Mouse (Mus musculus) liver, embryonic 14.5 days (tissue): ENCODE results near the gene Msmb. TPM values are rescaled to one million over a fixed set of nuclear protein-coding genes. Genes with fewer than 3 reads are reported as not detected.
"Not testable (repeated sequence)": the region's sequence is repeated elsewhere in the genome, so short reads cannot be mapped to it uniquely, and the experiment has no call there.

ENCODE experiments used
- ATAC-seq: fragments of 200-750 bp; cut with Nextera tagmentation; 2 replicates; pipeline ENCODE4 v1.8.0; 2017; ENCODE audit warnings: moderate number of reproducible peaks, mild to moderate bottlenecking, moderate library complexity; ENCODE audit not compliant: insufficient read depth
- DNase-seq, 3 experiments: peaks; one replicate each; pipeline ENCODE4 v3.0.0-alpha.2; 2012 to 2013; ENCODE audit warnings: low read depth in 3 of 3, low spot score in 3 of 3
- H3K27ac ChIP-seq: fragments of 300-500 bp; sonication (generic); 2 replicates; pipeline ENCODE4 v1.5.1; 2014; ENCODE audit warnings: moderate library complexity, mild to moderate bottlenecking, control low read depth, inconsistent platforms
- H3K27me3 ChIP-seq: fragments of 300-500 bp; sonication (generic); 2 replicates; pipeline ENCODE4 v1.6.1; 2014; ENCODE audit warnings: mild to moderate bottlenecking, low read length, moderate library complexity; ENCODE audit not compliant: control insufficient read depth, insufficient read depth
- H3K36me3 ChIP-seq: fragments of 300-500 bp; sonication (generic); replicated peaks from 2 replicates; pipeline ENCODE4 v1.6.1; 2014; ENCODE audit warnings: low read depth; ENCODE audit not compliant: control insufficient read depth, insufficient read depth
- H3K4me1 ChIP-seq, 2 experiments: fragments of 200-500 bp in 1 of 2; fragments of 300-500 bp in 1 of 2; sonication (generic) in 1 of 2; replicated peaks; 2 replicates each; pipeline ENCODE4 v1.6.1; 2012 to 2014; ENCODE audit warnings: antibody characterized with exemption in 1 of 2, inconsistent platforms in 1 of 2, low read length in 1 of 2; ENCODE audit not compliant: control insufficient read depth in 2 of 2, insufficient read depth in 2 of 2
- H3K4me2 ChIP-seq: fragments of 300-500 bp; sonication (generic); 2 replicates; pipeline ENCODE4 v1.6.1; 2014; ENCODE audit warnings: low read depth, mild to moderate bottlenecking, control low read depth, moderate library complexity
- H3K4me3 ChIP-seq, 2 experiments: fragments of 200-500 bp in 1 of 2; fragments of 300-500 bp in 1 of 2; sonication (generic) in 1 of 2; 2 replicates each; pipeline ENCODE4 v1.5.1; 2012 to 2014; ENCODE audit warnings: low read depth in 2 of 2, low read length in 2 of 2, mild to moderate bottlenecking in 2 of 2, control low read depth in 1 of 2, inconsistent platforms in 1 of 2, moderate library complexity in 1 of 2; ENCODE audit not compliant: insufficient read depth in 1 of 2
- H3K9ac ChIP-seq: fragments of 300-500 bp; sonication (generic); replicated peaks from 2 replicates; pipeline ENCODE4 v1.6.1; 2014; ENCODE audit warnings: mild to moderate bottlenecking, control low read depth, moderate library complexity
- H3K9me3 ChIP-seq: fragments of 300-500 bp; sonication (generic); 2 replicates; pipeline ENCODE4 v1.6.1; 2016; ENCODE audit warnings: low read length, mixed read lengths; ENCODE audit not compliant: control insufficient read depth
- CTCF ChIP-seq: IDR thresholded peaks from 2 replicates; pipeline ENCODE4 v1.5.1; 2016; ENCODE audit warnings: antibody characterized with exemption, low read depth, control low read depth
- EP300 ChIP-seq: IDR thresholded peaks from 2 replicates; pipeline ENCODE4 v1.6.1; 2016; ENCODE audit warnings: antibody characterized with exemption, low read depth
- WGBS: fragments of 180-500 bp; shearing (Covaris S2); extraction: QIAGEN DNeasy Blood & Tissue Kit; methylation state at CpG from one replicate; pipeline ENCODE4 v1.1.7; 2014; ENCODE audit not compliant: insufficient replicate concordance; 5-methylcytosine and 5-hydroxymethylcytosine counted together
- polyA plus RNA-seq, 2 experiments: library from polyadenylated mRNA; depleted of rRNA in 1 of 2; stranded (reverse) in 1 of 2; unstranded in 1 of 2; fragments of >200 nt; fragmentation: Nextera tagmentation in 1 of 2; extraction: Ambion mirVana in 1 of 2; gene quantifications; 2 replicates each; pipeline versions ENCODE4 v1.2.1 to v1.2.3; 2012 to 2014

Msmb gene
- polyA plus RNA-seq, 2 experiments, result 0.19 to 0.33 TPM

DNA sequence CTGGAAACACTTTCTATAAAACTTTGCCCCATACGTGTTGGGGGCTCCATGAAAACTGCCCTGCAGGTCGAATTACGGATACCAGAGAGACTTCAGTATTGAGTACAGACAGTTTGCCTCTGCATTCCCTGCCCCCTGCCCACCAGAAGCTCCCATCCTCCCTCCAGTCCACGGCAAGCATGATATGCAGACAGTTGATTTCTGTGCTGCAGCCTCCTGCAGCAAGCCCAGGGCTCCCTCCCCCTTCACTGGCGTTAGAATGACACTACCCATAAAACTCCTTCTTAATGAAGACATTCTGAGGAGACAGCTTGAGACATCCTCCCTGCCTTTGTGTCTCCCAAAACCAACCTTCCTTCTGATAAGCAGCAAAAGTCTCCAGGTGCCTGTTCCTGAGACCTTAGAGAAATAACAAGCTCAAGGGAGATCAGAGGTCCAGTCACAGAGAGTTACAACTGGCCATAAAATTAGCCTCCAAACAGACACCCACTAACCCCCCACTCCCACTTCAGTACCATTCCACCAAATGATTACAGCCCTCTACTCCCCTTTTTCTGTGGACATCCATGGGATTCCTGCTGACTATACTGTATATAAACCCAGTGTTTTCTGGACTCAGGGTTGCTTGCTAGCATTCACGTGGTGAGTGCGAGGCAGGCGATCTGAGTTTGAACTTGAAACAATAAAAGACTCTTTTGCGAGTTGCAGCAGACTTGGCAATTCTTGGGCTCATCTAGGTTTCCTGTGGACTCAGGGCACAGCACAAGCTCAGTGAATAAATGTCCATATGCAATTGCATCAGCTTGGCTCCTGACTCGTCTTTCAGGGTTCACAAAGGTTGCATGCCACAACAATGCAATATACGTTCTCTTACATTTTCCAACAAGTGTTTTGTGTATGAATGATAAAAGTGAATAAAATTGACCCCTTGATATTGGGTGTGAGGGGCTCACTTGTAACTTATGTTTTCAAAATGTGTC lies 20.6 kb upstream of the Msmb start:
- Histone ChIP-seq H3K9ac (no peak overlapping the region), H3K36me3 (no peaks in the 10 kb centered on the region), H3K27ac (no peak overlapping the region), H3K27me3 (no peaks in the 10 kb centered on the region), H3K4me1 (no peaks in the 10 kb centered on the region), H3K9me3 (no peaks in the 10 kb centered on the region), H3K4me2 (no peak overlapping the region), H3K4me3 (no peak overlapping the region)
- ATAC-seq, result no peak
- WGBS, result 63% methylated on average over 11 of the region's 11 CpGs
- TF ChIP-seq CTCF, result no peak
- no peak for TF ChIP-seq EP300
- no peak for DNase-seq

DNA sequence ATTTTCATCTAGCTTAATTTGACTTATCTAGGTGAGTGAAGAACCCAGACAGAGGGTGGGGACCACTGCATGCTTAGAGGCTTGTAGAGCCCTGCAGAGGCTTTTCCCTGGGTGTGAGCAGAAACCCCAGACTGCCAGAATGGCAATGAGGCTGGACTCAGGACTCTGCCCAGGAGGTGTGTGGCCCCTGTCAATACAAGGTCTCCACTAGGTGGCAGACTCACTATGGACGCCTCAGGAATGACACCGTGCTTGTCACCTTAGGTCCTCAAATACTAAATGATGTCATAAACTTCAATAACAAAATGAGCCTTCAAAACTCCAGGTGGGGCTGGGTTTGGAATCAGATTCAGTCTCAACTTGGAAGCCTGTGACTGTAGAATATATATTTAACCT lies 19.9 kb upstream of the Msmb start:
- no peak overlapping the region for H3K4me2 ChIP-seq
- H3K27me3 ChIP-seq, result no peaks in the 10 kb centered on the region
- H3K9ac ChIP-seq, result no peak overlapping the region
- H3K27ac ChIP-seq, result no peak overlapping the region
- TF ChIP-seq CTCF, result peak; percentile 92
- TF ChIP-seq EP300, result no peak
- no peak overlapping the region for H3K4me3 ChIP-seq
- no peaks in the 10 kb centered on the region for H3K36me3 ChIP-seq
- ATAC-seq (peak; percentile 68), DNase-seq (peak in 2 of 3 experiments; percentile 48 to 56)
- no peaks in the 10 kb centered on the region for H3K9me3 ChIP-seq
- WGBS, result 20% methylated on average over 2 of the region's 2 CpGs
- no peaks in the 10 kb centered on the region for H3K4me1 ChIP-seq

DNA sequence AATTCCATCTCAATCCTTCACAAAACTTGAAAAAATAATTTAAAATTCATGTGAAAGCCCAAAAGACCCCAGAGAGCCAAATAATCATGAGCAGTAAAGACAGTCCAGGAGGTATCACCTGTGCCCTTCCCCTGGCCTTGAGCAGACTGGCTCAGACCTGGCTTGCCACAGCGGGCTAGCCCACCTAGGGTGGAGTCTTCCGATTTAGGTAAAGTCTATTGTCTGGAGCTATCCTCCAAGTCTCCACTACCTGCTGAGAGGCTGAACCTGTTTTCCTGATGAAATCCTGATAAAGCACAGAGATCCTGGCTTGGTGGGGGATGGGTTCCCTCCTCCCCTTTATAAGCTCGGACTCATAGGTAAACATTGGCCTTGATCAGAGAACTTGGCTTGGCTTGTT lies 17.6 kb upstream of the Msmb start:
- no peak for ATAC-seq
- WGBS, result 65% methylated on average over 3 of the region's 3 CpGs
- 0 out of 4 replicates have a peak, but pooled peaks cover 0 to 2% of the 10 kb centered on the region in 2 experiments for H3K4me1 ChIP-seq
- DNase-seq, result no peak
- no peak overlapping the region for H3K4me3 ChIP-seq
- no peak overlapping the region for H3K9ac ChIP-seq
- H3K27me3 ChIP-seq, result no peaks in the 10 kb centered on the region
- no peaks in the 10 kb centered on the region for H3K36me3 ChIP-seq
- H3K4me2 ChIP-seq, result no peak overlapping the region
- TF ChIP-seq EP300, result no peak
- TF ChIP-seq CTCF, result no peak
- no peak overlapping the region for H3K27ac ChIP-seq
- no peaks in the 10 kb centered on the region for H3K9me3 ChIP-seq

DNA sequence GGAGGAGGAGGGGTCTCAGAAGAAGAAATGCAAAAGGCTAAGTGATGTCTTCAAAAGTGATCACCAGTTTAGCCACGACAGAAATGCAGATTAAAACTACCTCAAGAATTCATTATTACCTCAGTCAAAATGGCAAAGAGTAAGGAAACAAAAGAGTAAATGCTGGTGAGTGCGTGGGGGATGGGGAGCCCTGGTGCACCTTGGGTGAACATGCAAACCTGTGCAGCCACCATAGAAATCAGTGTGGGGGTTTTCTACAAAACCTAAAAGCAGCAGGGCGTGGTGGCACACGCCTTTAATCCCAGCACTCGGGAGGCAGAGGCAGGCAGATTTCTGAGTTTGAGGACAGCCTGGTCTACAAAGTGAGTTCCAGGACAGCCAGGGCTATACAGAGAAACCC lies 16.6 kb upstream of the Msmb start:
- not testable (repeated sequence) for H3K27ac ChIP-seq, H3K36me3 ChIP-seq, DNase-seq, H3K4me2 ChIP-seq, H3K27me3 ChIP-seq, H3K9me3 ChIP-seq, H3K4me3 ChIP-seq, H3K4me1 ChIP-seq, ATAC-seq, H3K9ac ChIP-seq
- WGBS, result 66% methylated on average over 5 of the region's 5 CpGs

DNA sequence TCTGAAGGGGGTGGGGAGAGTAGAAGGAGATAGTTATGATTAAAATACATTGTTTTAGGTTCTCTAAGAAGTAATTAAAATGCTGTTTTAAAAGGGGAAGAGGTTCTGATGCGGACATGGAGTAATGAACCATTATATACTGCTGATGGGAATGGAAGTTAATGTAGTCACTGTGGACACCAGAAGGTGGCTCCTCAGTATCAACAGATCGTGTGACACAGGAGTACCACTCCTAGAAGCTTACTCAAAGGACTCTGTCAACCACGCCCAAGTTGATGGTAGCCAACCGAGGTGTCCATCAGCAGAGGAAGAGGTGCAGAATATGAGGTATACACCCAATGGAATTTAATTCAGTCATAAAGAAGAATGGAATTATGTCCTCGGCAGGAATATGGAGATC lies 13.4 kb upstream of the Msmb start:
- H3K27ac ChIP-seq, result no peak overlapping the region
- 35% methylated on average over 5 of the region's 5 CpGs for WGBS
- DNase-seq (no peak), ATAC-seq (no peak; the same call in 1 of the 2 replicates)
- no peak overlapping the region for H3K9ac ChIP-seq
- H3K36me3 ChIP-seq, result no peaks in the 10 kb centered on the region
- H3K4me3 ChIP-seq, result no peak overlapping the region
- H3K27me3 ChIP-seq, result no peaks in the 10 kb centered on the region
- peaks cover 14 to 16% of the 10 kb centered on the region in 2 experiments for H3K4me1 ChIP-seq
- H3K9me3 ChIP-seq, result no peaks in the 10 kb centered on the region
- TF ChIP-seq CTCF (peak; percentile 55), EP300 (no peak)
- H3K4me2 ChIP-seq, result no peak overlapping the region
